Mouse (Mus musculus): ENCODE results near the gene Kcnd3.

Gene Kcnd3

DNA sequence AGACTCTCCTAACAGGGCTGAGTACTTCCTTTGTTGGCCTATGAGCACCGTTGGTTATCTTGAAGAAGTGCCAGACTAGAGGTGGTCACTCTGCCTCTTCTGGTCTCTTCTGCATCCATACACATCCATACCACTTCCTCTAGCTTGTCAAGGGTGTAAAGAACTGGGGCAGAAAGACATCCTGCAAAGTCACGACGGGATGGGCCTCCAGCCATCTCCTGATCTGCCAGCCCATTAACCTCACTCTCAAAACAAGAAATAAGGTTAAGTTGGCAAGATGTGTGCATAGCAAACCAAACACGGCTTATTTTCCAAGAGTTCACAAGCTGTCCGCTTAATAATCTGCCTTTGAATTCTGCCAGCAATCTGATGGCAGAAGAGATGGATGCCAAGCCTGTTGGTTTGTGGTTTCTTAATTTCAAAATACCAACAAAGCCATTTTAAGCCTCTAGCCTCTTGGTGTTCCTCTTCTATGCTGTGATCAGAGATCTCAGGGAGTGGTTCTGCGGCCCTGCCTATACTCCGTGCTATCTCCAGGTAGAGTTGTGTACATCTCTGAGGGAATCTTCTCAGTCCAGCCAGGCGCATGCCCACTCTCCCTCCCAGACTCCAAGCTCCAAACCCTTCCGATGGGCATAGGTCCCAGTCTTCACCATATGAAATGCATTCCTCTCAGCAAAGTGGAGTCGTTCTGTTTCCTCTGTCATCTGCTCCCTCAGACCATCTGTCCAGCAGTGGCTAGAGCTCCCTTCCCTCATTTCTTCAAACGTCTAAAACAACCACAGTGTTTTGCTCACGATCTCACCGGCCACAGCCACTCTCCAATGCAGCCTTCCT, 201.6 kb downstream of the Kcnd3 start:
- no peak for DNase-seq (ENCODE audit: low spot score in 2 of 2)

DNA sequence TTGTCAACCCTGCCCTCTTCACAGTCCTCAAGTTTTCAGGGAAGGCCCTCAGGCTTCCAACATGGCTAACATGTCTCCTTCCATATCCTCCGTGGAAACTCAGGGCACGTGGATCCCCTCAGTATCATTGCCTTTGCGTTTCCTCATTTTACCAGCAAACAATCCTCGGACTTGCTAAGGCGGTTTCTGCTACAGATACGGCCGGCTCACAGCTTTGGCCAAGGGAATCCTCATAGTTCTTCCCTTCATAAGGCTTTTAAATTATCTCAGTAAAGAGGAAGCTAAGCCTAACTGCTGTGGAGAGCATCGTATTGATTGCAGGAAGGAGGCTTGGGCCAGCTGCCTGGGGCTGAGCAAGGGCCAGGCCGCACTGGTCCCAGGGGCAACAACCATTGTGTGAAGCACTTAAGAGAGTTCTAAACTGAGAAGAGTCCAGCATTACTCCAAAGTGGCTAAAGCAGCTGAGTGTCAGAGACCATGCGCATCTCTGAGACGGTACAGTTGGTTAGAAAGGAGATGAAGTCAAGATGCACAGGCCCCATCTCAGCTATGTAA, 203.0 kb downstream of the Kcnd3 start:
- no peak for DNase-seq (ENCODE audit: low spot score in 2 of 2)

DNA sequence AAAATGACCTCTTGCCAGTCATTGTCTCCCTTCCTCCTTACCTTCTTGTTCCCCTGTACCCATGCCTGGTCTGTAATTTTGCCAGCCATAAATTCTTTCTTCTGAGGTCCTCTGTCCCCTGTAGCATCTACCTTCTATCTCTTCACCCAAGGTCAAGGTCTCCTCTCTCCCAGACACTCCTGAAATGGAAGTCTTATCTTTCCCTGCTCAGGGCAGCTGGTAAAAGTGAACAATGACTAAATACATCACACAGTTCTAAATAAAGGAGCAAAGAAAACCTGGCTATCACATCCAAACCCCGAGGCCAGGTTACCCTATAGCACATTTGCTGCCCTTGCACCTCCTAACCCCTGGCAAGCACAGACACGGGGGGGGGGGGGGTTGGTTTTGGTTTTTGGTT, 208.4 kb downstream of the Kcnd3 start:
- no peak for DNase-seq (ENCODE audit: low spot score in 2 of 2)

DNA sequence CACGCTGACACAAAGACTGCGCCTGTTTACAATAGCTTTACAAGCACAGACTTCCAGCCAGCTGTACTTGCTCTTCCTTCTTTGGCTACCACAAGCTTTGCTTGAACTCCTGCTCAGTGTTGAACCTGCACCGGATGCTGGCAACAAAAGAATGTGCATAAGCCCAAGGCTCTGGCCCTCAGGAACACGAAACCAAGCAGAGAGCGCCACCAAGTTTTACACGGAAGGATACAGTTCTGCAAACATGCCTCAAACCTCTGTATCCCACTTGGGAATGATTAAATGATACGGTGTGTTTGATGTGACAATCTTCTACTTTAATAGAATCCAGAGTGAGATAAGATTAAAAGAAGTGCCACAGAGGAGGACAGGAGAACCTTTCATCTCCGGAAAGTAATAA, 210.9 kb downstream of the Kcnd3 start:
- no peak for DNase-seq (ENCODE audit: low spot score in 2 of 2)

DNA sequence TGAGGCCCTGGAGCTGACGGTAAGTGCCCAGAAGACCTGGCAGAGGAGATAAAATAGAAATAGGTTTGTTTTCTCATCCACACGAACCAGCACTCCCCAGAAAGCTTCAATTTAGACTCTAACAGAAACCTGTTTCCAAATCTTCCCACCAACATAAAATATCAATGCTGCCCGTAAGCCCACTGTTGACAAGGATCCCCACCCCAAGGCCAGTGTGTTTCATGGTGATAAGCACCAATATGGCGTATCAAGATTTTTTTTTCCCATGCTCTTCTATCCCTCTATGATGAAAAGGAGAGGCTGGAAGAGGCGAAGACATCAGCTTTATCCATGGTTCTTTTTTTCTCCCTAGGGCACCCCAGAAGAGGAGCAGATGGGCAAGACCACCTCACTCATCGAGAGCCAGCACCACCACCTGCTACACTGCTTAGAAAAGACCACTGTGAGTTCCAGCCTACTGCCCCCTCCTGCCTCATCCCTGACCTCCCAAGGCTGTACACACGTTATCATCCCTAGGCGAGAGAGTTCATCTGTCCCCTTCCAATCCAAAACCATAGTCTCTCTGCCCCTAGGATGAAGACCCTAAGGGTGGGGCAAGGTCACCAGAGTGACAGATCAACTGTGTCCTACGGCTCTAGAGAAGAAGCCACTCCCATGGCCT, 213.1 kb downstream of the Kcnd3 start:
- DNase-seq (ENCODE audit: low spot score in 2 of 2), result peak in 1 of 2 experiments; percentile 19

DNA sequence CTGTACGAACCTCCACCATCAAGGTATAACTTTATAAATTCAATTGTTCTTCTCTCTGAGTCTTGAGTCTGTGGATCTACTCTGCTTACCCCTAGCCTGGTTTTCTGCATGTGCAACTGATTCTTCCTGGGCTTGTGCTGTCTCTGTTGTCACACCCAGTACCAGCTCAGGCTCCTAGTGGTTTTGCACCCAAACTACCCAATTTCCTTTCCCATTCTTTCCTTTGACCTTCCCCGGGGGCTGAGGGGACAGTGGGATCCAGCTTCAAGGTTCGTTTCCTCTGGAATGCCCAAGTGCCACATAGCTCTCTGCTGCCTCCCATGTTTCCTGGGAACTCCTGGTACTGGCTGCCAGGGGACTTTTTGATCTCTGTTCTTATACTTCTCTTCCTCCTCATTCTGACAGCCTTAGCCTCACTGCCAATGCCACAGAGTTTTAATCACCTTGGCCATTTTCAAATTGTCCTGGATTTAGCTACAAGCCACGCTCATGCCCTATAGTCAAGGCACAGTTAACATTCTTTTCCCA, 214.9 kb downstream of the Kcnd3 start:
- no peak for DNase-seq (ENCODE audit: low spot score in 2 of 2)

DNA sequence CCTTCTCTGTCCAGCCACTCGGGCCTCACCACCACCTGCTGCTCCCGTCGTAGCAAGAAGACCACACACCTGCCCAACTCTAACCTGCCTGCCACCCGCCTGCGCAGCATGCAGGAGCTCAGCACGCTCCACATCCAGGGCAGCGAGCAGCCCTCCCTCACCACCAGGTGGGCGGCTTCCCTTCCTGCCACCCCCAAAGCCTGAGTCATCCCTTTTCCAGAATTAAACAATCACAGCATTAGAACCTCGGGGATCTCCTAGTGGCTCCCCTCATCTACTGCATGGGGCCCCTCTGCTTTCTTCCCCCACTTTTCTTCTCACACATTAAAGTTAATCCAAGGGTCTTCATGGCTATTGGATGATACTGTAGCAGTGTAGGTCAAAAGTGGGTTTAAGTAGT, 216.0 kb downstream of the Kcnd3 start:
- DNase-seq (ENCODE audit: low spot score in 2 of 2), result no peak

DNA sequence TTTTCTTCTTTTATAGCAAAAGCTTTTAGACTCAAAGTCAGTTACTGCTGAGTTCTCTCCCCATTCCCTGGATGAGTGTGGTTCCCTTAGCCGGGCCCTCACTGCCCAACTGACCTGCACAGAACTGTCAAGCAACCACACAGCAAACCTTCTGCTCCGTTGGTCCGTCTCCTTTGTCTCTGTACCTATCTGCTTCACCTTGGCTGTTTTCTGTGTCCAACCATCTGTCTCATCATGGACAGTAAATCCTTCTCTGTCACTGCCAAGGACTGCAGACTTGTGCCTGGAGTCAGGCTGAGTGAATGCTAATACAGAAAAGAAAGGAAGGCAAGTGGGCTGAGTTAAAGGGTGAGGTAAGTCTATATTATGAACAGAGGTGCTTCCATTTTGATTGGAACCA, 217.6 kb downstream of the Kcnd3 start:
- DNase-seq (ENCODE audit: low spot score in 2 of 2), result no peak

DNA sequence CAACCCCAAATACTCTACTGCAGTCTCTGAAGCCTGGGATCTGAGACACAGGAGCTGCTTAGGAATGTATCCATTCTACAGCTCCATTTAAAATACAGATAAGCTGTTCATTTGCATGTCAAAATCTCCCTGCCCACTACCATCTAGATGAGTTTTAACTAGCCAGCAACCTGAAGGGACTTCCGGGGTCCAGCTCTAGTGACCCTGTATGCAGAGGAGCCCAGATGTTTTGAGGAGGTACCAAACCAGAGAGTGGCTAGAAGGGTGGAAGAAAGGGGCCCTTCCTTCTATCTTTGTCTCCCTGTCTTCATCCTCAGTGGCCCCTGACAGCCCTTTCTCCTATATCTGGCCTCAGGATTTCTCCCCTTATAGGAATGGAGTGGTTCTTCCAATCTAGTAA, 218.7 kb downstream of the Kcnd3 start:
- no peak for DNase-seq (ENCODE audit: low spot score in 2 of 2)

DNA sequence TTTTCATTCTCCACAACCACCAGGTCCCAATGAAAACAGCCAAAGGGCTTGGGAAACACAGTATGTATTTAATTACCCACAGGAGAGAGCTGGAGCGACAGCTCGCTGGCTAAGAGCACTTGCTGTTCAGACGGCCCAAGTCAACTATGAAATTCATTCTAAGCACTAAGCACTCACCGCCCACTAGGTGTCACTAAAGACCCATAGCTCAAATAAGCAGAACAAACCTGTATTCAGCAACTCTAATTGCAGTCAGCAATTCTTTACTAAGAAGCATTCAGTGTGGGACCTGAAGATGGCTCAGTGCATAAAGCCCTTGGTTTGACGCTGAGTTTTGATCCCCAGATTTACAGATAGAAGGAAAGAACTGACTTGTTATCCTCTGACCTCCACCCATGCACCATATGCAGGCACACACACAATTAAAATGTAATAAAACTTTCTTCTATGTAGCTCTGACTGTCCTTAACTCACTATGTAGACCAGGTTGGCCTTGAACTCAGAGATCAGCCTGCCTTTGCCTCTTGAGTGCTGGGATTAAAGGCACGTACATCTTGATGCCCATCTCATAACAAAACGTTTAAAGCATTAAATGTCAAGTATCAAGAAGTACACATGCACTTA, 222.6 kb downstream of the Kcnd3 start:
- DNase-seq (ENCODE audit: low spot score in 2 of 2), result peak; percentile 62 to 78

DNA sequence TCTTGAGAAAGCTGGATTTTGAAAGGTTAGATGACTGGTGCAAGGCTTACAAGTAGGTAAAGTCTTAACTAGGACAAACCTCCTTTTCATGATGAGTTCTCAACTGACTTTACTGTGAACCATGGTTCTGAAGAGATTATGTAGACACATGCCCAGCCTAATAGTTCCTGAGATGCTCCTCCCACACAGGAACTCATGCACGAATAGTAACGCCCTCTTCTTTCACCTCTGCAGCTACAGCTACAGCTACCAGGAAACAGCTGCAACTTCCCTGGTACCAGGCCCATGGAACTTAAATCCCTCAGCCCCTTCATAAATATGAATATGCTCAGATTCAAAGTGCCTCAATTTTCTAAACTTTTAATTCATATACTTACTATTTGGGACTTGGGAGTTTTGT, 223.8 kb downstream of the Kcnd3 start:
- peak in 1 of 2 experiments; percentile 9 for DNase-seq (ENCODE audit: low spot score in 2 of 2)

DNA sequence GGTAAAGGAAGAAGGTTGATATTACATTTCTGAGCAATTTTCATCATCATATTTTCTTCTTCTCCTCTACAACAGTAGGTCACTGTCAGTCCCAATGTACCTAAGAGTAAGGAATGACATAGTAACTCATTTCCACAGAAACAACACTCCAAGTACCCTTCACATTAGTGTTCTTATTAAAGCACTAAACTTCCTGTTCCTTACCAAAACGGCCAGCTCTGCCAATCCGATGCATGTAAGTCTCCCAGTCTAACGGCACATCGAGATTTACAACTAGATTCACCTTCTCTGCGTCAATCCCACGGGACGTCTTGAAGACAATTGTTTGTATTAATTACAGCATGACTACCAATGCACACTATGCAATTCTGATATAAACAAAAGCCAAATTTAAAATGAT, 228.2 kb downstream of the Kcnd3 start:
- DNase-seq (ENCODE audit: low spot score in 2 of 2), result no peak

DNA sequence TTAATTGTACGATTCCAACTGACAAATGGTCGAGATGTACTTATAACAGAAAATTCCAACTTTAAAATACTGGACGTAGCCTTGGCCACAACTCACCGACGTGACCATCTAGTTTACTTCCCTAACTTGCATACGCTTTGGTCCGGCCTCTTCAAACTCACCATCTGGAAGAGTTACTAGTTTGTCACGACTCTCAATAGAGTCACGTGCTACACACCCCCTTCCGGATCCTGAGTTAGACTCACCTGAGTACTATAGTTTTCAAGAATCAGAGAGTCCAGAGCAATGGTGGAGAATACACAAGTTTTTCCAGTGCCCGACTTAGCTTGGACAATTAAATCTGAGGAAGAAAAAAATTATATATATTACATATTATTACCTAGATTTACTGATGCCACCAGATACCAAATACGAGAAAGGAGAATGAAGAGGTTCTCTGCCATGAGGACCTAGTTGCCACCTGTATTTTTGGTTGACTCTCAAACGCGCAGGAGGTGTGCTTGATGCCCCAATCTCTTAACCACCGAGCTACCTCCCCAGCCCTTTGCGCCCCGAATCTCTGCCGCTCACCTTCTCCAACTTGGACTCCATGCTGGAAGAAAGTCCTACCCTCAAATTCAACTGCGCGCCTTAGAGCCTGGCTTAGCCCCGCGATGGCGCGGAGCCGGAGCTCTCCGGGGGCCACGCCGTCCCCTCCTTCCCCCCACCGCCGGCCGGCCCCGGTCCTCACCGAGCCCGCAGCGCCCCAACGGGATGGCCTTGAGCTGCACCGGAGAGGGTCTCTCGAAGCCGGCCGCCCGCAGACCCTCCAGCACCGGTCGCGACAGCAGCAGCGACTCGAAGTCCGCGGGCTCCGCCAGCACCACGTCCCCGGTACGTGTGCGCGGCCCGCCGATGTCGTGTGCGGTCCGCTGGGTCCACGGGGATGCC, 234.5 kb downstream of the Kcnd3 start:
- no peak for DNase-seq (ENCODE audit: low spot score in 2 of 2)

DNA sequence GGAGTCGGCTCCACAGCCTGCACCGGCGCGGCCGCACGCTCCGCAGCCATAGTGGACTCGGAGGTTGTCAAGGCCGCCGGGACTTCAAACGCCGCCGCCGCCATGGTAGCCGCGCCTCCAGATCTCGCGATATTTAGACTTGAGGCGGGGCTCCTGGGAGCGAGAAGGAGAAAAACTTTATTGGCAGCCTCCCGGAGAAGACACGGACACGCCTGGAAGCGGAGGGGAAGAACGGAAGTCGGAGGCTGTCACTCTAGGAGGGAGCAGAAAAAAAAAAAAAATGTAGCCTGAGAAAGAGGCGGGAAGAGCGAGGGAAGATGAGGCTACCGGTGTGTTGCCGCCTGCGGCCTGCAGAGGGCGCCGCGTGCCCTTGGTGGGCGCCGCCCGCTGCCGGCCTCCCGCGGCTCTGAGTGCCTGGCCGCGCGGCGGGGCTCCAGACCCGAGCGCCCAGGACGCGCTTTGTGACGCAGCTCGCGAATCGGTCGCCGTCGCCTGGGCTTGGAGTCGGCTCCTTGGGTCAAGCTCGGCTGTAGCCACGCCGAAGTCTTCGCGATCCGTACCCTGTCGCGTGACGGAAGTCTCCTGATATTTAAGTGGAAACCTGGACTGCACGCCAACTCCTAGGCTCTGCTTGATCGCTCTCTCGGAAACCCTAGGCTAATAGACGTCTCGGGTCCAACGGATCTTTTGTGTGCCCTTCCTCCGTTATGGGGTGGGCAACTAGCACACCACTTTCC, 235.4 kb downstream of the Kcnd3 start, which contains the start of gene Ddx20:
Gene Ddx20 (minus strand): TSS at position 251 of the 737 bp plus-strand sequence.
- DNase-seq (ENCODE audit: low spot score in 2 of 2), result peak; percentile 92 to 95

DNA sequence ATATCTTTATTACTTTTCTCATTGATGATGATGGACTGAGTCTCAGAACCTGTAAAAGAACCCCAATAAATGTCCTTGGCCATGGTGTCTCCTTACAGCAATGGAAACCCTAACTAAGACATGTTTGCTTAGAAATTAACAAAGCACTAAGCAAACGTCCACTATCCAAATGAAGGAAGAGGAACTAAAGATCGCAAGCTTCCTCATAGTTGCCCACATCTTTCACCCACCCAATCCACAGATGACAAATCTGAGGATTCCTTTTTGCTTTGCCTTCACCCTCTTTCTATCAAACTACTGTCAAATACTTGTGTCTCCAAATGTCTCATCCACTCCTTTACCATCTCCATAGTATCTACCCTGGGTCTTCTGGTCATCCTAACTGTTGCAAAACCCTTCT, 236.4 kb downstream of the Kcnd3 start:
- DNase-seq (ENCODE audit: low spot score in 2 of 2), result no peak

DNA sequence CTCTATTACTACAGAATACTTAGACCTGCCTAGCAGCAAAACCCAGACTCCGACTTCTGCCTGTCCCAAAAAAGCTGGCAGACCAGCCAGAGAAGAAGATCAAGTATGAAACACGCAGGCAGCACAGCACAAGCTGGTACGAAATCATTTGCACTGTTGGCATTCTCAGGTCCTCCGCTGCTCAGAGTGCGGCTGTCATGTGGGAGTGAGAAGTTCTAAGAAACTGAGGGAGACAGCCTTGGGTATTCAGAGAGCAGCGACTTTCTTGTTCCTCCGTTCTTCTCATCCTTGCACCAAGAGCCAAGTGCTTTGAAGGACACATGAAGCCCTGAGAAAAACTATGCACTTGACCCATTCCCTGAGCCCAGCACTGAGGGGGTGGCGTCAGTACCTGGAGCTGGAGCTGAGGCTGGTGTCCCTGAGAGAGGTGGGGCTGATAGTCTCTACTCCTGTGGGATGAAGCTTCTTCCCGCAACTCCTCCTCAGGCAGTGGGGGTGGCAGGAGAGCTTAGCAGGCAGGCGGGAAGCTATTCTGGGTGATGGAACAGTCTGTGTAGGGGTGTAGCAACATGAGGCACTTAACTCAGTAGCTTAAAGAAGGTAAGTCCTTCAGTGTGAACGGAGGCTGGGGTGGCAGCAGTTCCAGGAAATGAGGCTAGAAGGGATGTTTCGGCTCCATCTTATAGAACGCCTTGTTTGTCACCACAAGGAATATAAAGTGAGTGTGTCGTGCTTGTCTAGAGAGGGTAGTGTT, 241.4 kb downstream of the Kcnd3 start:
- no peak for DNase-seq (ENCODE audit: low spot score in 2 of 2)

DNA sequence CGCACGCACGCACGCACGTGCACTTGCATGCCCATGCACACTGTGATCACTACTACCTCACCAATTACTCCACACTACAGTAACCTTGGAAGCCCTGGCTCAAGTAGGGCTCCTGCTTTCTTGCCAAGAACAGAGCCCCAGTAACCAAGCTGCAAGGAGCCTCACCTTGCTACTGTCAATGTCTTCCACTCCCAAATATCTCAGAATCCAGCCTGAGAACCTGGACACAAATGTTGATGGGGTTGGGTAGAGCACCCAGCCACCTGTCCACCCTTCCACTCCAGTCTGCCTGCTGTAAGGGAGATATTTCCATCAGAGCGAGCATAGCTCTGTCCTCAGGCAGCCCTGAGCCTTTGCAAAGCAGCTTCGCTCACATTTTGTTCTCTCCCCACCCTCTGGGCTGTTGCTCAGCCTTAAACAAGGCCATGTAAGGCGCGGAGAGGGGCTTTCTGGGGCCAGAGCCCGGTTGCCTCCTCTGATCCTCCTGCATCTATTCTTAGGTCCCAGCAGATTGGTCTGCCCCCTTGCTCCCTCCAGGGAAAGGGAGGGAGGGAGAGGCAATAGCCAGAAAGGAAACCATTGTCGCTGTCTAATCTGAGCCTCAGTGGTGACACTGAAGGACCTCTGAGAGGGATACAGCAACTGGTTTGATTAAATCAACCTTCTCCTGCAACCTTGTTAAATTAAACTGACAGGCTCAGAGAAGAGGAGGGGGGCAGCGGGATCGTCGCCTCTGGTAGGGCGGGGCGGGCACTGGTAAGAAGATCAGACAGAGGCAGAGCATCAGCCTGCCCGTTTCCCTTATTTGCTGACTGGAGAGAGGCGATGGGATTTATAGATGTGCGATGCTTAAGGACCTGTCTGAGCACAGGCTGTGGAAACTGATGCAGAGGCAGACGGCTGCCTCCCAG, 243.6 kb downstream of the Kcnd3 start:
- no peak for DNase-seq (ENCODE audit: low spot score in 2 of 2)

DNA sequence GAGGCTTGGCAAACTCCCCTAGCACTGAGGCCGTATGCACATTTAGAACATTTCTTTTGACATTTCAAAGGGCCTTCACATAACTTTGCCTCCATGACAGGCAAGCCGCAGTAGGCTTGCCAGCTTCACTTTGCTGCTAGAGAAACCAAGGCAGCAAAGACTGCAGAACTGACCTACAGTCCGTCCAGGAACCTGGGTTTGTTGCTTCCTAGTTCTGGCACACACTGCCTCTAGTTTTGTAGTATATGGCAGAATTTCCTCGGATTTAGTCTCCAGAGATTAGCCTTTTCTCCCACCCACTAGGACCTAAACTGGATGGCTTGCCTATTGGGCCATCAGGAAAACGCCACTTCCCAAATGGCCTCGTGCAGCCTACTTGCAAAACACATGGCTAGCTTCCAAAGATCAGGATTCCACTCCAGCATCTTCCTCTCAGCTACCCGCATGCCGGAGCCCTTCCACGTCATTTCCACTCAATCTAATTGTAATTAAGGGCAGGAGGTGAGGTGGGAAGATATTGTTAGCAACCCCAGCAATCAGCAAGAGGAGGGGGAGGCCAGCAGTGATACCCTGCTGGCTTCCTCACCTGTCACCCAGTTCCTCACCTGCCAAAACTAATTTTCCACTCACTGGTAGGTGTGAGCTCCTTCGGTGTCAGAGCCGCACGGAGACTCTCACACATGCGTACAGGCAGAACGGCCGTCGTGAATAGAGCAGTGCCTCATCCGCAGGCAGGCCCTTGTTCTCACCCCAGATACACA, 244.4 kb downstream of the Kcnd3 start:
- no peak for DNase-seq (ENCODE audit: low spot score in 2 of 2)

All from spleen, postnatal 36 days (tissue).